Mouse (Mus musculus) right cerebral cortex, adult 18-20 months (tissue): ENCODE data around the gene Gpr157.

ENCODE experiments used
- DNase-seq: peaks from one replicate; pipeline ENCODE4 v3.0.0; 2022; ENCODE audit warnings: mixed read lengths

The Gpr157 gene

GRCm38 (mm10) chr4:150155301-150155700 lies 68.1 kb downstream of the Gpr157 start:
- DNase-seq = no peak
